Mouse (Mus musculus) fibroblast of lung, adult 2 months (primary cell): ENCODE results near the gene Zfp616.

Experiments
- DNase-seq: peaks from one replicate; pipeline ENCODE4 v3.0.0-alpha.2; 2011; ENCODE audit warnings: low read depth

Zfp616 gene

GRCm38 (mm10) chr11:74069655-74070054 lies at the start of gene Zfp616:
Zfp616 (plus strand) TSS chr11:74069955.
- no peak for DNase-seq

- DNase-seq = no peak
Measured at GRCm38 (mm10) chr11:74051347-74051746, 18.4 kb upstream of the Zfp616 start.

- DNase-seq = no peak
Measured at GRCm38 (mm10) chr11:74056451-74056850, 13.3 kb upstream of the Zfp616 start, which contains the start of the genes Olfr139 and Olfr399. Olfr139 (minus strand) TSS chr11:74056551. Olfr399 (minus strand) TSS chr11:74056615.

- DNase-seq = no peak
Measured at GRCm38 (mm10) chr11:74100724-74101123, 31.0 kb downstream of the Zfp616 start.

- no peak for DNase-seq
Measured at GRCm38 (mm10) chr11:74101507-74101906, 31.8 kb downstream of the Zfp616 start.

- no peak for DNase-seq
Measured at GRCm38 (mm10) chr11:74105066-74105465, 35.3 kb downstream of the Zfp616 start.

GRCm38 (mm10) chr11:74113412-74113811 lies 43.7 kb downstream of the Zfp616 start, which contains the start of gene Olfr401:
Olfr401 (plus strand) TSS chr11:74113712.
- no peak for DNase-seq
